Mouse (Mus musculus): ENCODE results near the gene Olfr74.

DNA sequence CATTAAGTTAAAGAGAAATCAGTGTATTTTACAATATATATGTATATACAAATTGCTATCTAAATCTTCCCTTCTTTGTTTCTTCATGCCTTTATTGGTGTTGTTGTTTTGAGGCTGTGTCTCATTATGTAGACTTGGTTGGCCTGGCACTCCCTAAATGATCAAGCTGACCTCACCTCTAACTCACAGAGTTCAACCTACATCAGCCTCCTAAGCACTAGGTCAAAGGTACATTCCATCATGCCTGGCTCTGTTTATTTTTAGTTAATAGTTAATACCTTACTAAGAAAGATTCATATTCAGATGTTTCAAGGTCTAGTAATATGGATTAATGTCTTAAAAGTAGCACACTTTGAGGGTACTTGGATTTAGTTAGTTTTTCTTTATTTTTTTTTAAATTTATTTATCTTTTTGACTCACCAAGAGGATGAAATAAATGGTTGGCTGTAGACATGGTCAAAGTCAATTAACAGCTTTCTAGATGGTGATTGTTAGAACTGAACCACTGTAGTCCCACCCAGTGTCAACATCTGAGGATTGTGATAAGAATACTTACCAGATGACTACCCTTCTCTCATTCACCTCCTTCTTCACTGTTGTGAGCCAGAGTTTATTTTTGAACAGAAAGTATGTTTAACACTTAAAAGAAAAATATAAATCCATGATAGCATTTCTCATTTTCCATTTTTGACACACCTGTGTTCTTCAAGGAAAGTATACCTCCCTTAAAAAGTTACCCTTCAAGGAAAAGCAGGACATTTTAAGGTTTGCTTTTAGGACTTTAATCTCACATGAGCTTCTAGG is 33.3 kb upstream of the Olfr74 start, which contains the start of gene Olfr1160:
- TF ChIP-seq CTCF (IDR thresholded peaks at IDR 0.05), result no peak
- TF ChIP-seq POLR2A (IDR thresholded peaks at IDR 0.05; ENCODE audit: insufficient read depth, low read depth, low read length), result no peak
- no peak for TF ChIP-seq EP300 (IDR thresholded peaks at IDR 0.05; ENCODE audit: insufficient read depth, low read depth, low read length)
